Comparison of ENCODE assay signal across 9 mouse cellular contexts in the genomic region with DNA sequence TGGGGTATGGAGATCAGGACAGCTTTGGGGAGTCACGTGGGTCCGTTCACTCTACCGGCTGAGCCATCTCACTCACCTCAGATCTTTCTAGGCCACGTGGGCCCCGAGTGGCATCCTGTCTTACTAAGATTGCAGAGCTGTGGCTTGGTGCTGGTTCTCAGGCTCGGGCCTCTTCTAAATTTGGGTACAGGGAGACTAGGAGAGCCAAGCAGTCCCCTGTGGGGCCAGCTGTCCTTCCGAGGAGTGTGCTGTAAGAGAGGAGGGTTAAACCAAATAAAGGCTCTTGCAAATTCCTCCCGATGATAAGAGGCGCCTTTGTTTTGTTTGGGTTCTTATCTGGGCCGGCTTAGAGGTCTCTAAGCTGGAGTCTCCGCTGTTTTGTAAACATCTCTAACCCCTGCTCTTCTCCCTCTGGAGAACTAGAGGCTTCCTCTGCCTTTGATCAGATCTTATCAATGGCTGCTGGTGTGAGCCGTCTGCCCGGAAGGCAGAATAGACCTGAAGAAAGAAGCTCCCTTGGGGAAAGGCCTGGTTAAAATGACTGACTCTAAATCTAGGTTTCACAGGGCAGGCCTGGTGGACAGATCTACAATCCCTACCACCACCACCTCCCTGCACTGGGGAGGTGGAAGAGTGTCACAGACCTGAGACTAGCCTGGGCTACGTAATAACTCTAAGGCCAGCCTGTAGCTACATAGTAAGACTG. TPM values are rescaled to one million over a fixed set of nuclear protein-coding genes. Genes with fewer than 3 reads are reported as not detected.
DNase-seq lines count a peak whose midpoint lies in the region; ATAC-seq lines count a peak whose summit lies in the region.
"Had no signal": no experiment of that assay in that cellular context is flagged by ENCODE, and none has a peak within 500 bp of the region (broad histone marks: within the 10 kb centered on the region; RNA-seq: fewer than 3 reads in every experiment).

No protein-coding gene starts in this region.

- WGBS in embryonic facial prominence, embryonic 10.5 days = 13% methylated on average over 14 of the region's 14 CpGs
- 28% methylated on average over 14 of the region's 14 CpGs for WGBS in hindbrain, embryonic 16.5 days

- peak; percentile 94 for DNase-seq in heart, adult 11 months
- no peak for DNase-seq in heart, postnatal 25 days (ENCODE audit: low spot score)
- DNase-seq in B cell, adult 2 months = peak; percentile 48 to 53
- no peak for DNase-seq in embryonic facial prominence, embryonic 10.5 days (ENCODE audit: low spot score)
- peak; percentile 75 for DNase-seq in thymus, postnatal 4 days
- no peak for DNase-seq in urinary bladder, postnatal 14 days (ENCODE audit: low spot score)

- peaks cover 57% of the 10 kb centered on the region for H3K4me1 ChIP-seq in embryonic facial prominence, embryonic 10.5 days
- peaks cover 94% of the 10 kb centered on the region for H3K4me1 ChIP-seq in megakaryocyte, embryonic 14.5 days
- peaks cover 13% of the 10 kb centered on the region for H3K4me1 ChIP-seq in hindbrain, embryonic 16.5 days (ENCODE audit: control insufficient read depth, insufficient read depth, low read depth, low read length)

- H3K4me2 ChIP-seq in hindbrain, embryonic 16.5 days (ENCODE audit: low read length) = no peak overlapping the region

- peak overlapping the region; percentile 63 for H3K27ac ChIP-seq in embryonic facial prominence, embryonic 10.5 days (replicated peaks)
- H3K27ac ChIP-seq in hindbrain, embryonic 16.5 days (ENCODE audit: low read depth, low read length) = no peak overlapping the region

- H3K9ac ChIP-seq in hindbrain, embryonic 16.5 days (ENCODE audit: low read depth, low read length) = no peak overlapping the region

- peaks cover 52% of the 10 kb centered on the region for H3K36me3 ChIP-seq in embryonic facial prominence, embryonic 10.5 days (replicated peaks)
- H3K36me3 ChIP-seq in megakaryocyte, embryonic 14.5 days (replicated peaks; ENCODE audit: low read length) = peaks cover 66% of the 10 kb centered on the region
- no peaks in the 10 kb centered on the region for H3K36me3 ChIP-seq in hindbrain, embryonic 16.5 days (ENCODE audit: control insufficient read depth, insufficient read depth, low read length)

- ATAC-seq in hindbrain, embryonic 16.5 days = no peak
- ATAC-seq: Patski had no signal

- H3K9me3 ChIP-seq in embryonic facial prominence, embryonic 10.5 days = no peaks in the 10 kb centered on the region
- no peaks in the 10 kb centered on the region for H3K9me3 ChIP-seq in megakaryocyte, embryonic 14.5 days
- H3K9me3 ChIP-seq in hindbrain, embryonic 16.5 days (ENCODE audit: control insufficient read depth, low read length) = no peaks in the 10 kb centered on the region

- H3K27me3 ChIP-seq in embryonic facial prominence, embryonic 10.5 days (replicated peaks; ENCODE audit: low read depth, poor library complexity, severe bottlenecking) = no peaks in the 10 kb centered on the region
- no peaks in the 10 kb centered on the region for H3K27me3 ChIP-seq in megakaryocyte, embryonic 14.5 days (replicated peaks)
- no peaks in the 10 kb centered on the region for H3K27me3 ChIP-seq in hindbrain, embryonic 16.5 days (replicated peaks; ENCODE audit: control insufficient read depth, insufficient read depth, low read length)
- H3K27me3 ChIP-seq: Patski had no signal

- intact Hi-C loops in heart, postnatal 25 days (cut with DNase I) = no loop called here

- H3K4me3 ChIP-seq in embryonic facial prominence, embryonic 10.5 days = no peak overlapping the region
- H3K4me3 ChIP-seq in megakaryocyte, embryonic 14.5 days (replicated peaks) = peak overlapping the region; percentile 46
- H3K4me3 ChIP-seq in hindbrain, embryonic 16.5 days (ENCODE audit: low read length) = no peak overlapping the region

RNA-seq across cellular contexts. Expression of gene Foxk1, which starts 14.9 kb away (rescaled TPM):
- 10 to 100 TPM; 16.2 TPM for total RNA-seq in heart, postnatal 25 days (2021)
- polyA plus RNA-seq in embryonic facial prominence, embryonic 10.5 days (2016; fragmentation: Nextera tagmentation; extraction: Ambion mirVana) = 4.8 and 5.1 TPM in 2 replicates
- polyA plus RNA-seq in megakaryocyte, embryonic 14.5 days (2012; ENCODE audit: insufficient read depth, low replicate concordance) = 13.3 and 39.1 TPM in 2 replicates
- polyA plus RNA-seq in hindbrain, embryonic 16.5 days (2015; fragmentation: Nextera tagmentation; extraction: Ambion mirVana) = 3.1 and 5.1 TPM in 2 replicates

RNA-seq across cellular contexts. Expression of gene Ap5z1, which starts 47.5 kb away (rescaled TPM):
- 1 to 10 TPM; 5.5 to 6.2 TPM for total RNA-seq in heart, postnatal 25 days (2021)
- polyA plus RNA-seq in embryonic facial prominence, embryonic 10.5 days (2016; fragmentation: Nextera tagmentation; extraction: Ambion mirVana) = 14.1 and 14.8 TPM in 2 replicates
- 26.2 and 36.4 TPM in 2 replicates for polyA plus RNA-seq in megakaryocyte, embryonic 14.5 days (2012; ENCODE audit: insufficient read depth, low replicate concordance)
- 12.3 and 13.7 TPM in 2 replicates for polyA plus RNA-seq in hindbrain, embryonic 16.5 days (2015; fragmentation: Nextera tagmentation; extraction: Ambion mirVana)

Comparison
In these comparisons a context has a peak if more than half of its experiments do, and no peak if none do; other contexts are left out.
1. DNase-seq: peak in heart, adult 11 months (single experiment), B cell, adult 2 months (2 of 2) and thymus, postnatal 4 days (single experiment); none in heart, postnatal 25 days (single experiment), embryonic facial prominence, embryonic 10.5 days (single experiment) and urinary bladder, postnatal 14 days (single experiment).